Mouse (Mus musculus): Measurements from ENCODE around the gene Cep57. TPM values are rescaled to one million over a fixed set of nuclear protein-coding genes. Genes with fewer than 3 reads are reported as not detected.
A peak's percentile ranks its signal among the peaks of the same experiment; 100 is the strongest.

Cep57 gene
- 10 to 100 TPM; 26.3 to 28.1 TPM for total RNA-seq (2021)

DNA sequence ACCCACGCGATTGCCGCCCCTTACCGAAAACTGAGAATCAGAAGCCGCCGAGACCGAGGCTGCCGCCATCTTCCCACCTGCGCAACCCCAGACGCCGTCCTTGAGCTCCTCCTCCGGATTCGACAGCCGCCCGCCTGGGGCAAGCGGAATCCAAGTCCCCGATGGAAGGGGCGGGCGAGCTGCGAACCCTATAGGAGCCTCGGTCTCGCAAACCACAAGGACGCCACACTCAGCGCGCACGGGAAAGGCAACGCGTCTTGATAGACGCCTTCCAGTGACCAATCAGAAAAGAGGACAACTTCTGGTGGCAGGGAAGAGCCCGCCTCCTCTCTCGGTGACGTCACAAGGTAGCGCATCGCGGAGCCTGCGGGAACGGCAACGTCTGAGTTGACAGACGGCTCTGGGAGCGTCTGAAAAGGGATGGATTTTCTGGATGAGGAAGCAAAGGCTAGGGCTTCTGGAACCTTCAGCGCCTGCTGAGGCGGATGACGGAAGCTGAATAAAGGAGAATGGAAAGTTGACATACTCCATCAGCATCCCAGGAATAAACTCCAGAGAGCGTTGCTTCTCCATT, at the start of gene Cep57:
Cep57 (minus strand) TSS at position 276 of the 574 bp plus-strand sequence.
- DNase-seq: peak; percentile 93

DNA sequence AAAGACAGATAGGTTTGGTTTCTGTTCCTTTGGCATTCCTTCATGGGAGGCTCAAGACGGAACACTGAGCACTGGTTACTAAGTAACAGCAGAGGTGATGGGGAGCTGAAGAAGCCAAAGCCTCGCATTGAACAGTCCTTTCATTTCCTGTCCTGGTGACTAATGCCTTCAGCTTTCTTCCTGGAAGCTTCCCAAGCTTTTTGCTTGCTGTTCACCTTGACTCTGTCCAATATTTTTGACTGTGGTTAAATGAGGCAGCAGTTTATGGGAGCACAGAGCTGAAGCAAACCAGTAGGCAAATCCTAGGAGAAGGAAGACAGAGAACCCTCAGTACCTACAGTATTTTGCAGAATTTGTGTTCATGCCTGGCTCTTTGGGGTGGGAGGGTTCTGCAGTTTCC, 48.4 kb upstream of the Cep57 start:
- no peak for DNase-seq

DNA sequence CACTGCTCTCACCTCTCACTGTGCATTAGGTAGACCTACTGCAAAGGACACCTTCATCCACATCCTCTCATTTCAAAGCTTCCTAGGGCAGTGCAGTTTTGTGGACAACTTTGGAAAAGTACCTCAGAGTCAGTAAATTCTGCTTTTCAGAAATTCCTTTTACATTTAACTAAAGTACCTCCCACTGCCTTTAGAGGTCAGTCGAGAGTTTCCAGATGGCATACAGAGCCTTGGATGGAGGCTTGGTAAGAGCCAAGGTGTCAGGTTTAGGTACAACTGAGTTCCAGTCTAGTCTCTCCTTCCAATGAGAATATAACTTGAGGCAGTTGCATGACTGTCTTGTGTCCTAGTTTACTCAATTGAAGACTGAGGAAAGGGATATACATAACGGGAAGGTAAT, 47.5 kb upstream of the Cep57 start:
- DNase-seq: no peak

DNA sequence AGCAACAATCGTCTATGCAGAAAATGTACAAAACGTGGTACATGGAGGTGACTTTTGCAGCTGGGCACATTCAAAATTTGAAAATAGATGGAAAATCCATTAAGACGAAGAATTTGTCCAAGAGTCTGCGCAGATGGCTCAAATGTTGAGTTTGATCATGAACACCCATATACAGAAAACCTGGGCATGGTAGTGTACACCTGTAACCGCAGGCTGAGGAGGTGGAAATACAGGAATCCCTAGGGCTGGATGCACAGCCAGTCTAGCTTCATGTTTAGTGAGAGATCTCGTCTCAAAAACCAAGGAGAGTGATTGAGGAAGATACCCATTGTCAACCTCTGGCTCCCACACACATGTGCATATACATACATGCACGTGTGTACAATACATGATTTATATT, 44.7 kb upstream of the Cep57 start:
- DNase-seq: no peak

DNA sequence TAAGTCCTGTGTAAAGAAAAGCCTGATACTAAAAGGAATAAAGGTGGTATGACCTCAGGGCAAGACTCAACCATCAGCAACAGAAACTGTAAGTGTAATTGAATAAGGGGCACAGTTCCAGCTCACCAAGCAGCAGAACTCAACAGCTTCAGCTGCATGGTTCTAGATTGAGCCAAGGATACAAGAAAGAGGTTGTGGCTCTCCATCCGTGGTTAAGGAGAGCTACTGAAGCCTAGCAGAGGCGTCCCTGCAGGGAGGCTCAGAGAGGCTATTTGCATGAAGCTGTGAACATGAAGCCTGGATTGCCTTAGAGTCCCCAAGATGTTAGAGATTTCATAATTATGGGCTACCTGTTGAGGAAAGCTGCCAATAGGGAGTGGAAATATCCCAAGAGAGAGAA, 40.7 kb upstream of the Cep57 start:
- no peak for DNase-seq

DNA sequence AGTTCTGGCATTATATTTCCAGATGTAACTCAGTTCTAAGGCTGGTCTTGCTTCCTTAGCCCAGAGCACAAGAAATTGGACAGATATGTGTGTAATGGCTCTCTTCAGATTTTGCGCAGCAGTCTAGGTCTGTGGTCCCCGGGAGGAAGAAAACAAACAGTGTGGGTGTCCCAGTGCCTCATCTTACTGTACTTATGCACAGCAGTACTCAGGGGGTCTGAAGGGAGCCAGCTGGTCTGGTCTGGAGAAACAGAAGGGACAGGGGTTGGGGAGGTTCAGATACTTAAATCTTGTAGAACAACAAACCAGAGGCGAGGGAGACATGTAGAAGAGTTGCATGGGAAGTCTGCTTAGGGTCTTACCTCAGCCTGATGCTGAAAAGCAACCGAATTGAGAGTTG, 29.9 kb upstream of the Cep57 start:
- no peak for DNase-seq

DNA sequence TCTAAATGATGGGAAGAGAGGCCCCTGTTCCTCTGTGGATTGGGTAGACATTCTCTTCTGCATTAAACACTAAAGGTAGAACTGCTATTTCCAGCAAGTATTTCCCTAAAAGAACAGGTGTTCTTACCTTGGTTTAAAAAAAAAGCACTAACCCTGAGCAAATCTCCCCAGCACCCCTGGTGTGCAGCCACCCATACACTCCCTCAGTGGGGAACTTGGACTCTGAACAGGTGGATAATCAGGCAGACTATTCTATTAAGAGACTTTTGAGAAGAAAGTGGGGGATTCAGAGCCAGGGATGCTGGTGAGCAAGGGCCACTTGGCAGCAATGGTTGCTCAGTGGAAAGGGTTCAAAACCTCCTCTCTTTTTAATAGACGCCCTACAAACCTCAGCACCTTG, 29.3 kb upstream of the Cep57 start:
- DNase-seq: no peak

DNA sequence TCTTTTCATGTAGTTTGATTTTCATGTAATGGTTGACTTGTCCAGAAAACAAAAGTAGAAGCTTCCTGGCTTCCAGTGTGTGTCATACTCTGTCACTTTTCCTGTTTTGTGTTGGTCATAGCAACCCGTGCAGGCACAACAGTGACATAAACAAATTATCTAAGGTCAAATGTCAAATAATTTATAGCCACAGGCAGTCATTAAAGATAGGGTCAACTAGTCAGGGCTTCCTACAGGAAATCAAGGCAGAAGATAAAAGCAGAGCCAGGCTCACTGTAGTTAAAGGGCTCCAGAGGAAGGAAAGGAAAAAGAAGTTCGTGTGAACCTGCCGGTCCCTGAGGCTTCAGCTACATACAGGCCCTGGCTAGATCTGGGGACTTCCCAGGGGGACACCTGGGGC, 27.0 kb upstream of the Cep57 start:
- DNase-seq: no peak

DNA sequence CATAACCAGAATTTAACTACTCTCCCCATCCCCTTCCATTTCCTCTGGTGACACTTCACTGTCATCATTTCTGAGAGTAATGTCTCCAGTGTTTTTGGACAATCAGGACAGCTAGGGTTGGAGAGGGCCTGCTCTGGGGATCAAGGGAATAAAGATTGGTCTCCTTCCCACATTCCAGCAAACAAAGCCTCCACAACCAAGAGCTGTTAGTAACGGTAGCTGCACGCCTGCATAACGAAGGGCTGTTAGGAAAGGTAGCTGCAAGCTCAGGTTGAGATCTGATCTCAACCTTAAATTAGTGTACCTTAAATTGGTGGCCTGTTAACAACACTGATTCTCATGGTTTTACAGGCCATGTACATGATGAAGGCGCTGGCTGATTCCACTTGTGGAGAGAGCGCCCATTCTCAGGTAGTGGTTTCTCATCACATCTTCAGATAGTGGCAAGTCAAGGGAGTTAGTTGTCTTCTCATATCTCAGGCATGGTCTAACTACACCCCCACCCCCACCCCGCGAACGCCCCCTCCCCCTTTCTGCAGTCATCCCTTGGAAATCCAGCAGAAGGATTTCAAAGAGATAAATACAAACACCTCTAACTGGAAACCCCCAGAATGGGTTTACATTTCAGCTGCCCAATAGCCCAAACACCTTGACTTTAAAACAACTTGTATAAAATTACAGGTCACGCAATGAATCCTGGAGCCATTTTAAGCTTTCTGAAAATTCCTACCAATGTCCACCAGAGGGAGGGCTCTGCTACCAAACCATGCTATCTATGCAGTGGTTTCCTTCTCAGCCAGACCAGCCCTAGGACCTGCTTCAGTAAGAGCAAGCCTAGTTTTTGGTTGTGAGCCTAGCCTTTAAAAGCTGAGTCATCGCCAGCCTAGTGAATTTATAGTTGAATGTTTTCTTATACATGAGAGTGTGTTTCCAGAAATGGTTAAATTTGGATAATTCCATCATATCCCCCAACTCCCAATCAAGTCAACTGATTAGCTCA, 21.9 kb upstream of the Cep57 start:
- peak; percentile 42 for DNase-seq

DNA sequence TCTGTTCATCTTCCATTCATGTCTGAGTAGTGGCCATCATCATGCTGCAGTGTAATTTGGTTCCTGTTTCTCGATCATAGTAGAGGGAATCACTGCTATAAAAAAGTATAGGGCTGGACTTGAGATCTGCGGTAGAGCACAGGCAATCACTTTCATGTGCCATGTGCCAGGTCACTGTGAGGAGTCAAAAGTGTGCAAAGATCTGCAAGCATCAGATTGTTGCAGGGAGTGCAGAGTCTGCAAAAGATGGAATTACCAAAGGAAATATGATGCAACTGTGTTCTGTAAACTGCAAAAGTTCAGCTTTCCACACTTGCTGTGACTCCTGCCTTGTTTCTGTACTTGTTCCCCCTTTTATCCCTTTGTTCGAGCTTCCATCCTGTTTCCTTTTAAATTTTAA, 20.7 kb upstream of the Cep57 start:
- no peak for DNase-seq

DNA sequence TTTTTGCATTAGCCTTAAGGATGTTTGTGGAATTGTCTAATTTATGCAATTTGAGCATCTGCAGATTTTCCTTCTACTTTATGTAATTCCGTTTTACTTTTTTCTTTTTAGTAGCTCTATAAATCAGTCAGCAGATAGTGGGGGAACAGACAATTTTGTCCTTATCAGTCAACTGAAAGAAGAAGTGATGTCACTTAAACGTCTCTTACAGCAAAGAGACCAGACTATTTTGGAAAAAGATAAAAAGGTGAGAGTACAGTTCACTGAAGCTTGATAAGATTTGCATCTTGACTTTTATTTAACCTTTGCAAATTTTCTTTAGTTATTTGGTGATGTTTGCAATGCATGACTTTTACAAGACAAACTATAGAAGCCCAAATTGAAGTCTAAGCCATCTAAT, 9.8 kb upstream of the Cep57 start:
- no peak for DNase-seq

DNA sequence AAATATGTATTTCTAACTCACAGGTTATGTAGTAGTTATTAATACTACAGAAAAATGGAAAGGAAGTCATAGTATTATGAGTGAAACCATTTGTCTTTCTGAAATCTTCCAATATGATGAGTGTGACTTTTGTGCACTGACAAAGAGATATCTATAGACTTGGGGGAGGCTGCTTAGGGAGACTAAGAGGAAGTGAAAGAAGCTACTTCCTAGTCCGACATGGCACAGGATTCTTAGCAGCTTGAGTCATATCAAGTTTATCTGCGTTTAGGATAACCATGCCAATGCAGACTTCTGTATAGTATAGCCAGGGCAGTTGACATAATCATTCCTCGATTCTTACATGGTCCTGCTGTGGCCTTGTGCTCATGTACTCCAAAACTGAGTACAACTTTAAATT, 8.3 kb upstream of the Cep57 start:
- DNase-seq: no peak

DNA sequence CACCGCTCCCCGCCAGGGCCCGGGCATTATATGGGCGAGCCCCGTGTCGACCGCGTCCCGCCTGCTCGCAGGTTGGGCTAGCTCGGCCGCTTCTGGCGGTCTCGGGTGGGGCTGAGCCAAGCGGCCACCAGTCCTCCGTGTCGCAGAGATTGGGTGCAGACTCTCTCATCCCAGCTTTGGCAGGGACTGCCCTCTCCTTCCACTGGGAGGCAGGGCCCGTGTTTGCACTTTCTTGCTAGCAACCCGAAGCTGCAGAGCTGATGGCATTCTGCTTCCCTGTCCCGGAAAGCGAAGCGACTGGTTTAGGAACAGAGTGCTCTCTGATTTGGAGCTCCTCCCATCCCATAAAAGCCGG, 1.2 kb upstream of the Cep57 start:
- DNase-seq: no peak

DNA sequence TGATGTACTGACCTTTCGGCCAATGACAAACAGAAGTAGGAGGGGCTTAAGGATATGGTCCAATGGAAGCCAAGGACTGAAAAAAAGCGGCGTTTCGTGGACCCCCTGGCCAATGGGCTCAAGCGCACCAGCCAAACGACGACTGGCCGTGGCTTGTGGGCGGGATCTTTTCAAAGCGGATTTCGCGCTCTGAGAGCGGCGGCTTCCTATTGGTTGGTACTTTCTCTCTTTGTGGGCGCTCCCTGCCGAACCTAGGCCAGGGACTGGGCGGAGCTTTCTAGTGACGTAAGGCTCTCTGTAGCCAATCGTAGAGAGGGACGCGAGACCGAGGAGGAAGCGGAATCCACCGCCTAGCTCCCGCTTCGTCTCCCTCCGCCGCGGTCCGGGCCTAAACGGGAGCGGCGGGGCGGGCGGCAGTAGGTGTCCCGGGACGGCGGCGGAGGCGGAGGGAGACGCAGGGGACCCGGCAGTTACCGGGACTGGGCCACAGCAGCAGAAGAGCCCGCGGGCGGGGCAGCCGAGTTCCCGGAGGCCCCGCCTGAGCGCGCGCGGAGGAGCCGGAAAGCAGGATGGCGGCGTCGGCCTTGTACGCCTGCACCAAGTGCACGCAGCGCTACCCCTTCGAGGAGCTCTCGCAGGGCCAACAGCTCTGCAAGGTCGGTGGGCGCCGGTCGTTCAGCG, 639 bp upstream of the Cep57 start, which contains the start of gene Fam76b:
Fam76b (plus strand) TSS at position 311 of the 681 bp plus-strand sequence.
- DNase-seq: peak; percentile 99

DNA sequence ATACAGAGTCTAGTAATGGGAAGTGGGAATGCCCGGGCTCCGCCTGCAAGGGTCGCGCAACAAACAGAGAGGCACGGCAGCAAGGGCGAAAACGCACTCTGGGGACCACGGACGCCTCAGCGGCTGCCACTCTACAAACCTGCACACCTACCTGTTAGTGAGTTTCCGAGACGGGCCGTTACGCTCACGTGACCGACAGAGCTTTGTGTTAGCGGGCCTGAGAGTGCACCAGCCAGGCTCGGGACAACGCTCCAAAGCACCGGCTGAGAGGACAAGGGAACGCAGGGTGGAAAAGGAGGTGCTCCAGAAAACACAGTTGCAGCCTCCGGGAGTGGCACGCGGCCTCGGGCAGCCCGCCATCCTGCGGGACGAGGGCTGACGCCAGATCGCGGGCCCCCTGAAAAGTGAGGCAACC, 509 bp downstream of the Cep57 start:
- no peak for DNase-seq

DNA sequence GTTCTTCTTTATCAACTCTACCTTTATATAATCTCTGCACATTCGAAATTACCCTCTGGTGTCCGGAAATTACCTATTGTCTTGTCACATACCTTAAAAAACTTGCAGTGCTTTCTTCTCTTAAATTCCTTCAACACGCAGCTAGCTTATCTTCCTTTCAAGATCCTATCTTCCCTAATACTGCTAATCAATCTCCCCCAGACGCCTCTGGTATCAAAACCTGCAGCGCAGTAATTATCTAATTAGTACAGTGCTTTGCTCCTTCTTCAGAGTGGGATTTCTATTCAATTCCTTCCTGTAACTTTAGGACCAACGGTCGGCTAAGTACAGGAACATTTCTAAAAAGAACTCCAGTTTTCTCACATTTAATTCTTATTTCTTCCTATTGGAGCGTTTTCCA, 1.0 kb downstream of the Cep57 start:
- DNase-seq: no peak

DNA sequence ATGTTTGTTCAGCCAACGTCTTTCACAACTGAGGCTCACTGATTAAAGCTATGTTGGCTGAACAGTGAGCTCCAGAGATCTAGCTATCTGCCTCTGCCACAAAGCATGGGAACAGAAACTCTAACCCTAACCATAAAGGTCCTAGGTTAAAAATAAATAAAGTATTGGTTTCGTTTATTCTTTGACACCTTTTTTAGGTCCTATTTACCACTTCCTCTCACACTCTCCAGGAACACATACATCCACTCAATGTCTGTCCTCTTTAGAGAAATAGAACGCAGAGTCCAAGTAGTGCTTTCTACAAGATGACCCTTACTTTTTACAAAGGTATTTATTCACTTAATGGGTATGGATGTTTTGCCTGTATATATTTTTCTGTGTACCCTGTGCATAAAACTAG, 6.1 kb downstream of the Cep57 start:
- DNase-seq: no peak

DNA sequence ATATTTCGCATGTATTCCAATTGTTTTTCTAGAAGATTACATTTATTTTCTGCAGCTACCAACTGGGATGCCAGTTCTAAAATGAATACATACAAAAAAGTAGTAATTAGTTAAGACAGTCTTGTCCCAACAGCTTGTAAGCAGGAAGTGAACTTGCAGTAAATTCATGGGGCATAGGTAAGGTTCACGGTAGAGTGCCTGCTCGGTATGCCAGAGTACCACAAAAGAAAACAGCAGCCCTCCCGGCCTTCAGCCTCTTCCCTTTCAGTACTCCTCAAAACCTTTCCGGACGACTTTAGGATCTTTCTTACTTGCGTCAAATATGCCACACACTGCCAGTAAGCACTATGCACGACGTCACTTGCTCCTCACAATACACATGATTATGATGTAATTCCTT, 8.5 kb downstream of the Cep57 start:
- no peak for DNase-seq

DNA sequence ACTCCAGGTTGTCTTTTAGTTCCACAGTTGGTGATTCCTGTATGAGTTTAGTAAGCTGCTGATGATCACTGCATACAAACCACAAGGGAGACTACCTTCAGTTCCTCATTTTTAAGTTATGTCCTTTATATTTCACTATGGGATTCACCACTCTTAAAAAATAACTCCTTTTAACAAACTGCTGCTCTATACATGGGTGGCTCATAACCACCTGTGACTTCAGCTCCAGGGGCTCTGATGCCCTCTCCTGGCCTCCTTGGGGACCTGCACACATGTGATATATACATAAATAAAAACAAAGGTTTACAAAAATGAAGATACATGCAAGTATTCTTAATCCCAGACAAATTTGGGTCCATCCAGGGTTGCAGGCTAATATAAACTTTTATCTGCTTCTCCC, 17.0 kb downstream of the Cep57 start:
- DNase-seq: no peak

DNA sequence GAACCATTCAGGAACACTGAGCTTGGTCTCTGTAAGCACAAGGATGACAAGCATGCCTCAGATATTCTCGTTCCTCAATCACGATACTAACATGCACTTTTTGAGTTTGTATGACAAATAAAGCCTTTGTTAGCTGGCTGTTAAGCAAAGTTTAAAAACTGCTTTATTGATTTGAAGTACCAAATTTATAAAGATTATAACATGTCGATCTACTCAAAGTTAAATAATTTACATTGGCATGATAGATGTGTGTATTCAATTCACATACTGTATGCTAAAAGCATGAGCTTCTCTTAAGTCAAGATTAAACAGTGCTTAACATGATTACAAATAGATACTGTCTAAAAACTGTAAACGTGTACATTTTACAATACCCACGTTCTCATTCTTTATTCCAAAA, 19.2 kb downstream of the Cep57 start:
- no peak for DNase-seq

DNA sequence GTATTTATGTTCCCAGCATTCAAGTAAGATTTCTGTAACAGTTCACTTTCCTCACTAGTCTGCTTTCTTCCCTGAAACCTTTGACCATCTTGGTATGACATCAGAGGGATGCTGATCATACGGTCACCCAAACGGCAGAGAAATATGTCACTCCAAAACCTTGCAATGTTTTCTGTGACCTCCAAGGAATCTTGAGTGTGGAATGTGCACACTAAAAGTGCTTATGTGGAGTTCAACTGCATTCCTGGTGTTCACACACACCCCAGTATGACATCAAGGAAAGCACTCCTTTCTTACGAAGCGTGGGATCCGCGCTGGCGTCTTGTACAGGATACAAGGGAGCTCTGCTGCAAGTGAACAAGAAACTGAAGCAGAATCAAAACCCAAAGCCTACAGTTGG, 20.1 kb downstream of the Cep57 start:
- DNase-seq: no peak

DNA sequence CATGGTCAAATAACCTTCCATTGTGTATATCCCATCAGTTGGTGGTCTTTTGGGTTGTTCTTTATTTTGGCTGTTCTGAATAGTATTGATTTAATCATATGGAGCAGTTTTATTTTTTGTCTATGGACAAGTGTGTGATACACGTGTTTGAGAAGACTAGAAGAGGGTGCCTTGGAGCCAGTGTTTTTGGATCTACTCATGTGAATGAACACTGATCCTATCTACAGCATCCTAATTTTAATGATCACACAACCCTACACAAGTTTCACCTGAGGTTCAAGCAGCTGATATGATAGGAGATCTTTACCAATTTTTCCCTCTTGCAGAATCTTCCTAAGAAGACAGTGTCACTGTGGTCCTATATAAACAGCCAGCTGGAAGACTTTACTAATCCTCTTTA, 22.4 kb downstream of the Cep57 start:
- no peak for DNase-seq

DNA sequence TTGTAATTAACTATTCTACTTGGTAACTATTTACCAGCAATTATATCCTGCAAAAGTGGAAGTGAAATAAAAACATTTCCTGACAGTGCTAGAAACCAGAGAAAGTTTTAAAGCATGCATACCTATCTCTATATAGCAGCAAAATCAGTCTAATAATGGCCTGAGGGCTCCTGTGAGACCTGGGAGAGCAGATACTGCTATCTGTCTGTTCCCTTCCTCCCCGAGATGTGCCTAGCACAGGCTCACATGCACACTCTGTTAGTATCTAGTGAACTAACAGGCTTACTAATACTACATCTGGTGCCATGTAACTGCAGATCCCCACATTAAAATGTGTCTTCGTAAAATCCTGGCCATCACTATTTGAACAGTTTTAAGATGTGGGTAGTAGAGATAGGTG, 32.2 kb downstream of the Cep57 start:
- no peak for DNase-seq

DNA sequence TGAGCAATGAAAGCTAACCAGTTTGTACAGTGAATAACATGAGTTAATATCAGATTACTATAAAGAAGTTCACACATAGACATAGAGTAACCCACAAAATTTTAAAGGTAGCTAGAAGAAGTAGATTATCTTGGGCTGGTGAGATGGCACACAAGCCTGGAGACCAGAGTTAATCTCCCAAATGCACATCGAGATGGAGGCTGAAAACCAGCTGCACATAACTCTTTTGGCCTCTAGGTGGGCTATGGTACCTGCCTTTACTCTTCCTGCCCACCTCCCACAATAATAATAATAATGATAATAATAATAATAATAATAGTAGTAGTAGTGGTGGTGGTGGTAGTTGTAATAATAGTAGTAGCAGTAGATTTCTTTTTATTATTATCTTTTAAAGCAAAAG, 32.6 kb downstream of the Cep57 start:
- no peak for DNase-seq
